Mouse (Mus musculus) erythroblast, embryonic 14.5 days (primary cell): ENCODE measurements around the gene Gm6164.
"Not testable (repeated sequence)": the region's sequence is repeated elsewhere in the genome, so short reads cannot be mapped to it uniquely, and the experiment has no call there.

Source experiments
- GATA1 ChIP-seq: IDR thresholded peaks from 2 replicates; pipeline ENCODE4 v1.6.1; 2012; ENCODE audit warnings: low read length, inconsistent platforms, mixed read lengths
- TAL1 ChIP-seq: IDR thresholded peaks from 3 replicates; pipeline ENCODE4 v1.6.1; 2012; ENCODE audit warnings: low read length, inconsistent platforms, mixed read lengths

GRCm38 (mm10) chr7:20233728-20234127 is 28.3 kb upstream of the Gm6164 start, which contains the start of gene Gm4498:
- TF ChIP-seq TAL1, GATA1: not testable (repeated sequence)
